Mouse (Mus musculus): ENCODE results near the gene Pitx3.

- TF ChIP-seq CTCF (IDR thresholded peaks at IDR 0.05; ENCODE audit: extremely low read depth, insufficient read depth, low read length) (no peak), POLR2A (IDR thresholded peaks at IDR 0.05; ENCODE audit: extremely low read depth, insufficient read depth, low read length) (no peak)
Observed at GRCm38 (mm10) chr19:46120872-46121271, 27.3 kb downstream of the Pitx3 start.
